Mouse (Mus musculus) spleen, adult 2 months (tissue): ENCODE data around the gene Trpc5. TPM values are rescaled to one million over a fixed set of nuclear protein-coding genes. Genes with fewer than 3 reads are reported as not detected.

Experiments used
- DNase-seq, 2 experiments: peaks; one replicate each; pipeline versions ENCODE4 v3.0.0 to v3.0.0-alpha.2; 2012 to 2021; ENCODE audit warnings: low spot score in 2 of 2, low read depth in 1 of 2
- H3K27ac ChIP-seq: fragments of 200-500 bp; 2 replicates; pipeline ENCODE4 v1.5.1; 2012; ENCODE audit warnings: low read length, inconsistent platforms; ENCODE audit not compliant: insufficient read depth
- H3K27me3 ChIP-seq: fragments of 200-500 bp; 2 replicates; pipeline ENCODE4 v1.6.1; 2012; ENCODE audit warnings: mild to moderate bottlenecking, moderate library complexity, low read length, inconsistent platforms; ENCODE audit not compliant: control insufficient read depth, insufficient read depth
- H3K36me3 ChIP-seq: fragments of 200-500 bp; 2 replicates; pipeline ENCODE4 v1.6.1; 2012; ENCODE audit warnings: mild to moderate bottlenecking, low read length, inconsistent platforms; ENCODE audit not compliant: control insufficient read depth, insufficient read depth
- H3K4me1 ChIP-seq: fragments of 200-500 bp; 2 replicates; pipeline ENCODE4 v1.6.1; 2011; ENCODE audit warnings: inconsistent platforms; ENCODE audit not compliant: control insufficient read depth, insufficient read depth, insufficient read length
- H3K4me3 ChIP-seq: fragments of 200-500 bp; 2 replicates; pipeline ENCODE4 v1.5.1; 2011; ENCODE audit warnings: mild to moderate bottlenecking, inconsistent platforms; ENCODE audit not compliant: insufficient read depth, insufficient read length; ENCODE audit errors: extremely low read depth
- CTCF ChIP-seq: fragments of 200-500 bp; IDR thresholded peaks from 2 replicates; pipeline ENCODE4 v1.5.1; 2011; ENCODE audit warnings: mild to moderate bottlenecking, inconsistent platforms; ENCODE audit not compliant: insufficient read depth, insufficient read length, insufficient replicate concordance; ENCODE audit errors: extremely low read depth
- POLR2A ChIP-seq: fragments of 200-500 bp; IDR thresholded peaks from 2 replicates; pipeline ENCODE4 v1.6.1; 2011; ENCODE audit warnings: low read depth, low read length, inconsistent platforms
- WGBS: fragments of 180-500 bp; shearing (Covaris S2); methylation state at CpG from one replicate; pipeline ENCODE4 v1.1.7; 2018; 5-methylcytosine and 5-hydroxymethylcytosine counted together
- polyA plus RNA-seq: library from polyadenylated mRNA; depleted of rRNA; stranded (reverse); fragments of >200 nt; gene quantifications from 2 replicates; pipeline ENCODE4 v1.2.3, GENCODE M21; 2012; rRNA removed

The Trpc5 gene
- not detected in 2 replicates for polyA plus RNA-seq

DNA sequence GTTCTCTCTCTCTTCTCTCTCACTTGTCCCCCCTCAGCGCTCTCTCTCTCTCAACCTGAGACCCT, at the start of gene Trpc5:
TSS of gene Trpc5 (minus strand) at position 39 of the 65 bp plus-strand sequence.
- no peaks in the 10 kb centered on the region for H3K36me3 ChIP-seq
- no peak for TF ChIP-seq CTCF
- TF ChIP-seq POLR2A = no peak
- H3K4me1 ChIP-seq = no peaks in the 10 kb centered on the region
- no peak within 1 kb of the TSS for H3K27ac ChIP-seq
- 20% methylated on average over 1 of the region's 1 CpGs for WGBS
- no peak for DNase-seq
- H3K27me3 ChIP-seq = no peaks in the 10 kb centered on the region; the same call in 1 of the 2 replicates
- H3K4me3 ChIP-seq = no peak within 1 kb of the TSS

GRCm38 (mm10) chrX:144716330-144716729, 28.4 kb upstream of the Trpc5 start:
- TF ChIP-seq POLR2A (no peak), CTCF (no peak)
- H3K4me1 ChIP-seq = no peaks in the 10 kb centered on the region
- no peaks in the 10 kb centered on the region for H3K36me3 ChIP-seq
- H3K27me3 ChIP-seq = no peaks in the 10 kb centered on the region
- DNase-seq = no peak
- no peak overlapping the region for H3K4me3 ChIP-seq
- H3K27ac ChIP-seq = no peak overlapping the region
- WGBS = 47% methylated on average over 1 of the region's 1 CpGs

GRCm38 (mm10) chrX:144689859-144690181, 1.8 kb upstream of the Trpc5 start:
- 19% methylated on average over 7 of the region's 7 CpGs for WGBS
- Histone ChIP-seq H3K27ac (no peak overlapping the region), H3K27me3 (no peaks in the 10 kb centered on the region; the same call in 1 of the 2 replicates), H3K36me3 (no peaks in the 10 kb centered on the region), H3K4me3 (no peak overlapping the region), H3K4me1 (no peaks in the 10 kb centered on the region)
- TF ChIP-seq POLR2A = no peak
- no peak for TF ChIP-seq CTCF
- no peak for DNase-seq

DNA sequence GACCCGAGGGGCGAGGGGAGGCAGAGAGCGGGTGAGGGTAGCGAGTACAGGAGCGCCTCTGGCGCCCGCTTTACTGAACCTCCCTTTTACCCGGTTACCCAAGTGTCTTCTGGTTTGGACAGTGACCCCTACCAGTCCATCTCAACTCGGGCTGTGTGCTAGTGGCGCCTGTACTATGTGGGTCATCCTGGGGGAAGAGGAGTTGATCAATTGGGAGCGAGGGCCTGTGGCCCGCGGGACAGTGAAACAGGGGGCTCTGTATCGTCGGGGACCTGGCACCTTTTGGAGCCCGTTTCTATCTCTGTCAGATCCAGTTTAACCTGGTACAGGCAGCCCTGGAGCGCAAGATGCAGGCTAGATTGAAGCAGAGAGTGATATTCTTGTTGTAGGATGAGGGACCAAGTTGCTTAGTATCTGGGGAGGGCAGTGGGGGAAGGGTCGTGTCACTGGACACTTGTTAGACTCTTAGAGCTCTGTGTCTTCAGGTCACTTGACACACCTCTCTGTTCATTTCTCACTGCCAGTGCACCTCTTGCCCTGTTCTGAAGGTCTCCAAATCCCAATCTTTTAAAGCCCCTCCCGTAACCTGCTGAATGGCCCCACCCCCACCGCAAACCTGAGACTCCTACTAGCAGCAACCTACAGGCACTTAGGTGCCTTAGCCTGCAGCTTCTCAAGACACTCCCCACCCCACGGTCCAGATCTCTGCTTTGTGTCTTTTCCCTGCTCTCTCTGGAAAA, 1.3 kb upstream of the Trpc5 start:
- no peak for DNase-seq
- H3K36me3 ChIP-seq = no peaks in the 10 kb centered on the region
- H3K4me3 ChIP-seq = no peak overlapping the region
- WGBS = 26% methylated on average over 21 of the region's 21 CpGs
- no peaks in the 10 kb centered on the region for H3K4me1 ChIP-seq
- TF ChIP-seq CTCF = no peak
- no peak for TF ChIP-seq POLR2A
- no peak overlapping the region for H3K27ac ChIP-seq
- H3K27me3 ChIP-seq = no peaks in the 10 kb centered on the region; the same call in 1 of the 2 replicates

DNA sequence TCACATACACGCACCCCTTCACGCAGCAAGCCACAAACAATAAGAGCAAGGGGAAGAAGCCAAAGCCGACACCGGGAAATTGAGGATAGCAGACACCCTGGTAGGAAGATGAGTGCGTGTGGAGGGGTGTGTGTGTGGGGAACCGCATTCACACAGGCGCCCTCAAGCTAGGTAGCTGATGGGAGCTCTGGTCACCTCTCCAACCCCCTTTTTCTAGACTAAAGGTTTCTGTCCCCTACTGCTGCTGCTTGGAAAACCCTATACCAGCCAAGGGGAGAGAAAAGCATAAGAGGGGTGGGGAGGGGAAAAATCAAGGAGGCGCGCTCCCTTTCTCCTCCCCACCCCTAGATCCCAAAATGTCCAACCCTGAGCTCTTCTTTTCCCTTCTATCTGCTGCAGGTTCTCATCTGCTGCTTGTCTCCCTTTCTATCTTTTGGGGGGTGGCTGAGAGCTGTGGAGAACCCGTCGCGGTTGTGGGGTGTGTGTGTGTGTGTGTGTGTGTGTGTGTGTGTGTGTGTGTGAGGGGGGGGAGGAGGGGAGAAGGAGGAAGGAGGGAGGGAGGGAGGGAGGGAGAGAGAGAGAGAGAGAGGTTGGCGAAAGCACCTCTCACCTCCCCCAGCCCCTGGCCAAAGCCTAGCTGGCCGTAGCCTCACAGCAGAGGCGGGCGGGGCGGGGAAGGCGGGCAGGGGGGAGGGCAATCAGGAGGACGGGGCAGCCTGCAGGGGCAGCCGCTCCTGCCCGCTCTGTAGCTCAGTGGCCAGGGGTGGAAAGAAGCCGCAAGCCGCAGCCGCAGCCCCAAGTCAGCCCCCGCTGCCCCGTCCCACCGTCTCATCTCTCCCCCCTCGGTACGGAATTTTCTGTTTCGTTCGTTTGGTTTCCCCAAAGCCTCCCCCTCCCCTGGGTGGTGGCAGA, 483 bp upstream of the Trpc5 start, which contains the start of gene Rtl4:
TSS of gene Rtl4 (plus strand) at position 701 of the 912 bp plus-strand sequence.
- no peak for TF ChIP-seq POLR2A
- no peak for TF ChIP-seq CTCF
- no peak within 1 kb of the TSS for H3K27ac ChIP-seq
- no peak within 1 kb of the TSS for H3K4me3 ChIP-seq
- 24% methylated on average over 24 of the region's 31 CpGs for WGBS
- no peaks in the 10 kb centered on the region for H3K4me1 ChIP-seq
- H3K27me3 ChIP-seq = no peaks in the 10 kb centered on the region; the same call in 1 of the 2 replicates
- no peak for DNase-seq
- H3K36me3 ChIP-seq = no peaks in the 10 kb centered on the region

GRCm38 (mm10) chrX:144687742-144688141, 238 bp downstream of the Trpc5 start:
- Histone ChIP-seq H3K36me3 (no peaks in the 10 kb centered on the region), H3K27me3 (no peaks in the 10 kb centered on the region; the same call in 1 of the 2 replicates), H3K4me3 (no peak overlapping the region), H3K27ac (no peak overlapping the region), H3K4me1 (no peaks in the 10 kb centered on the region)
- TF ChIP-seq POLR2A (no peak), CTCF (no peak)
- 44% methylated on average over 20 of the region's 20 CpGs for WGBS
- no peak for DNase-seq

DNA sequence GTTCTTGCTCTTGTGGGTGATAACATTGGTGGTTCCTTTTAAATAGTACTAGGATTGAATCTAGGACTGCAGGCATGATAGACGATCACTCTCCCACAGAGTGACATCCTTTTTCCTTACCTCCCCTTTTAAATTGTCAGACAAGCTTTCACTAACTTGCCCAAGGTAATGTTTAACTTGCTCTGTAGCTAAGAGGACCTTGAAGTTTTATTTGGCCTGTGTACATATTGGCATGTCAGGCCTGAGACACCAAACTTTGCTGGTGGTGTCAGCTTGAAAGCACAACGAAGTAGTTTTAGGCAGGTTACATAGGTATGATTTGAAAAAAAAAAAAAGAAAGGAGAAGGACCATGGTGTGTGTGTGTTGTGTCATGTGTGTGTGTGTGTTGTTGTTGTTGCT, 35.8 kb downstream of the Trpc5 start:
- TF ChIP-seq POLR2A (no peak), CTCF (no peak)
- Histone ChIP-seq H3K36me3 (no peaks in the 10 kb centered on the region), H3K4me1 (no peaks in the 10 kb centered on the region), H3K27ac (no peak overlapping the region), H3K27me3 (no peaks in the 10 kb centered on the region), H3K4me3 (no peak overlapping the region)
- no peak for DNase-seq
- WGBS = 82% methylated on average over 2 of the region's 2 CpGs
